Mouse (Mus musculus): ENCODE results near the gene Rab31.

Rab31 gene

GRCm38 (mm10) chr17:65612391-65613141, 160.0 kb downstream of the Rab31 start:
- DNase-seq (ENCODE audit: low read depth, low spot score) = peak; percentile 49
- no peaks in the 10 kb centered on the region for H3K27me3 ChIP-seq (ENCODE audit: control insufficient read depth, insufficient read depth, low read length, poor library complexity, severe bottlenecking)
- H3K36me3 ChIP-seq (ENCODE audit: control insufficient read depth, insufficient read depth, low read length, poor library complexity, severe bottlenecking) = no peaks in the 10 kb centered on the region

- H3K36me3 ChIP-seq (ENCODE audit: control insufficient read depth, insufficient read depth, low read length, poor library complexity, severe bottlenecking) = no peaks in the 10 kb centered on the region
- no peaks in the 10 kb centered on the region for H3K27me3 ChIP-seq (ENCODE audit: control insufficient read depth, insufficient read depth, low read length, poor library complexity, severe bottlenecking)
- peak; percentile 24 for DNase-seq (ENCODE audit: low read depth, low spot score)
These were observed 160.8 kb downstream of the Rab31 start for GRCm38 (mm10) chr17:65611721-65612120.

GRCm38 (mm10) chr17:65608743-65609142, 163.8 kb downstream of the Rab31 start:
- Histone ChIP-seq H3K27me3 (ENCODE audit: control insufficient read depth, insufficient read depth, low read length, poor library complexity, severe bottlenecking) (no peaks in the 10 kb centered on the region), H3K36me3 (ENCODE audit: control insufficient read depth, insufficient read depth, low read length, poor library complexity, severe bottlenecking) (no peaks in the 10 kb centered on the region)
- no peak for DNase-seq (ENCODE audit: low read depth, low spot score)

GRCm38 (mm10) chr17:65608312-65608687, 164.3 kb downstream of the Rab31 start:
- no peak for DNase-seq (ENCODE audit: low read depth, low spot score)
- Histone ChIP-seq H3K27me3 (ENCODE audit: control insufficient read depth, insufficient read depth, low read length, poor library complexity, severe bottlenecking) (no peaks in the 10 kb centered on the region), H3K36me3 (ENCODE audit: control insufficient read depth, insufficient read depth, low read length, poor library complexity, severe bottlenecking) (no peaks in the 10 kb centered on the region)

- no peak for DNase-seq (ENCODE audit: low read depth, low spot score)
- Histone ChIP-seq H3K36me3 (ENCODE audit: control insufficient read depth, insufficient read depth, low read length, poor library complexity, severe bottlenecking) (no peaks in the 10 kb centered on the region), H3K27me3 (ENCODE audit: control insufficient read depth, insufficient read depth, low read length, poor library complexity, severe bottlenecking) (no peaks in the 10 kb centered on the region)
These were observed 164.8 kb downstream of the Rab31 start for GRCm38 (mm10) chr17:65607574-65608311.

GRCm38 (mm10) chr17:65606014-65606413, 166.5 kb downstream of the Rab31 start:
- DNase-seq (ENCODE audit: low read depth, low spot score) = no peak
- no peaks in the 10 kb centered on the region for H3K36me3 ChIP-seq (ENCODE audit: control insufficient read depth, insufficient read depth, low read length, poor library complexity, severe bottlenecking)
- H3K27me3 ChIP-seq (ENCODE audit: control insufficient read depth, insufficient read depth, low read length, poor library complexity, severe bottlenecking) = no peaks in the 10 kb centered on the region

- no peak for DNase-seq (ENCODE audit: low read depth, low spot score)
- no peaks in the 10 kb centered on the region for H3K36me3 ChIP-seq (ENCODE audit: control insufficient read depth, insufficient read depth, low read length, poor library complexity, severe bottlenecking)
- H3K27me3 ChIP-seq (ENCODE audit: control insufficient read depth, insufficient read depth, low read length, poor library complexity, severe bottlenecking) = no peaks in the 10 kb centered on the region
These were observed 167.7 kb downstream of the Rab31 start for GRCm38 (mm10) chr17:65604892-65605291.

GRCm38 (mm10) chr17:65604315-65604714, 168.2 kb downstream of the Rab31 start:
- no peaks in the 10 kb centered on the region for H3K27me3 ChIP-seq (ENCODE audit: control insufficient read depth, insufficient read depth, low read length, poor library complexity, severe bottlenecking)
- peak; percentile 22 for DNase-seq (ENCODE audit: low read depth, low spot score)
- H3K36me3 ChIP-seq (ENCODE audit: control insufficient read depth, insufficient read depth, low read length, poor library complexity, severe bottlenecking) = no peaks in the 10 kb centered on the region

Measured in splenic B cell, adult 2 months (primary cell).